Mouse (Mus musculus) liver, adult 2 months (tissue): Measurements from ENCODE around the gene Frem1. TPM values are rescaled to one million over a fixed set of nuclear protein-coding genes. Genes with fewer than 3 reads are reported as not detected.

ENCODE experiments used
- DNase-seq: peaks from one replicate; pipeline ENCODE4 v3.0.0-alpha.2; 2011; ENCODE audit warnings: low read depth, low spot score; ENCODE audit errors: extremely low read depth
- H3K27ac ChIP-seq: fragments of 200-500 bp; replicated peaks from 2 replicates; pipeline ENCODE4 v1.5.1; 2012; ENCODE audit warnings: low read depth, mild to moderate bottlenecking, control low read depth, inconsistent platforms, low read length; ENCODE audit not compliant: insufficient read depth
- H3K27me3 ChIP-seq: fragments of 200-500 bp; 2 replicates; pipeline ENCODE4 v1.6.1; 2012; ENCODE audit warnings: mild to moderate bottlenecking, moderate library complexity, low read length, inconsistent platforms; ENCODE audit not compliant: control insufficient read depth, insufficient read depth
- H3K36me3 ChIP-seq: fragments of 200-500 bp; 2 replicates; pipeline ENCODE4 v1.6.1; 2012; ENCODE audit warnings: low read length, inconsistent platforms; ENCODE audit not compliant: control insufficient read depth, insufficient read depth
- H3K4me1 ChIP-seq: fragments of 200-500 bp; 2 replicates; pipeline ENCODE4 v1.6.1; 2011; ENCODE audit warnings: low read length; ENCODE audit not compliant: control insufficient read depth, insufficient read depth
- H3K4me3 ChIP-seq: fragments of 200-500 bp; 2 replicates; pipeline ENCODE4 v1.5.1; 2011; ENCODE audit warnings: low read depth, mild to moderate bottlenecking, control low read depth, low read length, moderate library complexity; ENCODE audit not compliant: insufficient read depth
- H3K79me2 ChIP-seq: fragments of 200-500 bp; 2 replicates; pipeline ENCODE4 v1.6.1; 2012; ENCODE audit warnings: inconsistent platforms, mild to moderate bottlenecking, low read length, moderate library complexity; ENCODE audit not compliant: control insufficient read depth, insufficient read depth
- H3K9ac ChIP-seq: fragments of 200-500 bp; 2 replicates; pipeline ENCODE4 v1.6.1; 2012; ENCODE audit warnings: low read depth, mild to moderate bottlenecking, control low read depth, inconsistent platforms, low read length
- CTCF ChIP-seq: fragments of 200-500 bp; IDR thresholded peaks from 2 replicates; pipeline ENCODE4 v1.5.1; 2011; ENCODE audit warnings: low read depth, low read length, control low read depth
- POLR2A ChIP-seq: fragments of 200-500 bp; IDR thresholded peaks from 2 replicates; pipeline ENCODE4 v1.6.1; 2011; ENCODE audit warnings: low read length, control low read depth; ENCODE audit not compliant: insufficient read depth; ENCODE audit errors: extremely low read depth
- WGBS: fragments of 180-500 bp; shearing (Covaris S2); methylation state at CpG from one replicate; pipeline ENCODE4 v1.1.7; 2018; 5-methylcytosine and 5-hydroxymethylcytosine counted together
- polyA plus RNA-seq: library from polyadenylated mRNA; depleted of rRNA; stranded (reverse); fragments of >200 nt; gene quantifications from 2 replicates; pipeline ENCODE4 v1.2.3, GENCODE M21; 2012
- total RNA-seq: library from RNA; depleted of rRNA; stranded (reverse); fragments of >200 nt; gene quantifications from 2 replicates; pipeline ENCODE4 v1.2.3, GENCODE M21; 2014

Gene Frem1
- total and polyA plus RNA-seq, 2 experiments: 0.31 to 0.65 TPM

DNA sequence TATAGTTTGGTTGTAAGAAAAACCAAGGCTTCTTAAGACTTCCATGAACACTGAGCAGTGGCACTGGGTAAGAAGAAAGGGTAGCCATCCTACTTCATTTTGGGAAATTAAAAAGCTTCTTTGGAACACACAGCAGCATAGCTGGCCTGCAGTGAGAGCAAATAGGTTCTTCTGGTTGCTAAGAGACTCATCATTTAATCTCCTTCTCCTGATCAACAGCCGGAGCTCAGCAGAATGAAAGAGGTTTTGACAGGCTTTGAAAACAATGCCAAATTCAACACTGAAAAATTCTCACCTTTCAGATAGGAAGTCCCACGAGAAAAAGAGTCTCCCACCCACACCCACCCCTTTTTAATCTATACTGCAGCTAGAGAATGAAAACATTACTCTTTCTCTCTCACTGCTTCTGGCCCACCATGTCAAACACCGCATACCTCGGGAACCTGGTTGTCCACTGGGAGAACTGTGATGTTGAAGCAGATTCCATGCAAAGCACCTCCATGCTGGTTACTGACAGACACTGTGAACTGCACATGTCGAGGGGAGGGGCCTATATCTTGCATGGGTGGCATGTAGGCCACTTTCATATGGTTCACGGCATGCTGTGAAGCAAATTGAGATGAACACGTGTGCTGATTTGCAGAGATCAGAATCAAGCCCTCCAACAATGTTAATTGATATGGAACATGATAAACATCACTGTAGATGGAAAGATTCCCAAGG, 61.0 kb downstream of the Frem1 start:
- no peaks in the 10 kb centered on the region for H3K4me1 ChIP-seq
- TF ChIP-seq POLR2A: no peak
- TF ChIP-seq CTCF: no peak
- 63% methylated on average over 7 of the region's 7 CpGs for WGBS
- H3K9ac ChIP-seq: no peak overlapping the region
- H3K27ac ChIP-seq: no peak overlapping the region
- no peaks in the 10 kb centered on the region for H3K79me2 ChIP-seq
- H3K36me3 ChIP-seq: no peaks in the 10 kb centered on the region
- DNase-seq: no peak
- H3K27me3 ChIP-seq: no peaks in the 10 kb centered on the region
- no peak overlapping the region for H3K4me3 ChIP-seq

DNA sequence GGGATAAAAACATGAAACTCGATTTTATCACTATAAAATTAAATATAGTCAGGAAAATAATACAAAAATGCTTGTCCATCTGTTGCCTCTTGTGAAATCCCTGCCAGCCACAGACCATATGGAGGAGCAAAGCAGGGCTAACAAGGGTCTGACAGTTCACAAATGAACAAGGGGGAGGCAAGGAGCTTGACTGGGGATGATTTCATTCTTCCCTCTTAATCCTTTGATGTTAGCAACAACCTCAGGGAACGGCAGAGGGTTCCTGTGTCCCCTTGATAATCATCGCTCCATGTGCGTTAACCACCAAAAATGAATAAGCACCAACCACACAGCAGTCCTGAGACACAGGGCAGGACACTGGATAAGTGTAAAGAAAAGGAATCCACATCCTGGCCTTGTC, 79.8 kb downstream of the Frem1 start:
- Histone ChIP-seq H3K27ac (no peak overlapping the region), H3K9ac (no peak overlapping the region), H3K4me3 (no peak overlapping the region), H3K79me2 (no peaks in the 10 kb centered on the region), H3K36me3 (no peaks in the 10 kb centered on the region), H3K4me1 (no peaks in the 10 kb centered on the region), H3K27me3 (0 out of 2 replicates have a peak, but pooled peaks cover 2% of the 10 kb centered on the region)
- no peak for TF ChIP-seq CTCF
- TF ChIP-seq POLR2A: no peak
- no peak for DNase-seq
- WGBS: 86% methylated on average over 4 of the region's 4 CpGs

DNA sequence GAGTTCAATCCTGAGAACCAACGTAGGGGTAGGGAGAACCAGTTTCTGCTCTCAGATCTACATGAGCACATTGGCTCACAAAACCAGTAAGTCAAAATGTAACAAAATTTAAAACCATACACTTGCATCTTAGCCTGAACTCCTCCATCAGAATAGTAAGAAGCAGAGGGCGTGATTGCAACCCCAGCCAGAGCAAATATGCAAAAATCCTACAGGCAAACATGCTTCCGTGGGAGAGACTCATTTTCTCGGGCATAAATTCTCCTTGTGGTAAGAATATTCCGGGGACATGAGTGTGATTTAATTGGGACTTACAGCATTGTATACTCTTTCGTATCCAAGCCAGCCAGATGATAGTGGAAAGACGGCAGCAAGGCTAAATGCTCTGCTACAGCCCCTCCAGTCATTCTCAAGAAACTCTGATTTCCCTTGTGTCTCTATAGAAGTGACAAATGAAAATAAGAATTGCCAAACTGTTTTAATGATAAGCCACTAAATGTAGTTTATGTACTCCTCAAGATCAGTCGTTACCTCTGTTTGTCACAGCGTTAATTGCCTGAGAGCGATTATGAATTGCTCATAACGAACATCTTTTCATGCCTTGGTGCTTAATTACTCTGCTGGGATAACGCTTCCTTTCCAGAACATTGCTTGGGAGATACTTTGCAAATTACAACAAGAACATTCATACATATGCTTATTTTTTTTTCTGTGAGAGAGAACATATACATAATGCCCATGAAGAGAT, 81.1 kb downstream of the Frem1 start:
- 87% methylated on average over 12 of the region's 12 CpGs for WGBS

DNA sequence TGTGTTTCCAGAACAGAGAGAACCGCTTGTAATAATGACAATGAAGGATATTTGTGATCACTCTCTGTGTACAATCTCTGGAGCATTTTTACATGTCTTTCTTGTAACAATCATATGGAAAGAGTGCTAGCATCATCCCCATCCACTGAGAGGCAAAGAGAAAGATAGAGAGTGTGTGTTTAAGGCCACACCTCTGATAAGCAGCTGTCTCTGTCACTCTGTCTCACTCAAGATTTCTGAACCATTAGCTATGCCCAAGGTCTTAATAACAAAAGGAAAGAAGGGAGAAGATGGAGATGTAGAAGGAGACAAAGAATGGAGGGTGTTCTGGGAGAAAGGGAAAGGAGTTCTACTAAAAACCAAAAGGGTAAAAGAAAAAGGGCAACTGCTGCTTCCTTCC, 91.1 kb downstream of the Frem1 start:
- 83% methylated on average over 1 of the region's 1 CpGs for WGBS
- DNase-seq: no peak
- H3K4me1 ChIP-seq: no peaks in the 10 kb centered on the region
- H3K27ac ChIP-seq: no peak overlapping the region
- H3K27me3 ChIP-seq: no peaks in the 10 kb centered on the region
- TF ChIP-seq CTCF (no peak), POLR2A (no peak)
- no peak overlapping the region for H3K4me3 ChIP-seq
- H3K79me2 ChIP-seq: no peaks in the 10 kb centered on the region
- H3K9ac ChIP-seq: no peak overlapping the region
- H3K36me3 ChIP-seq: no peaks in the 10 kb centered on the region

More for the DNA sequence above, 81.1 kb downstream of the Frem1 start:
- Histone ChIP-seq H3K4me3 (no peak overlapping the region), H3K27ac (no peak overlapping the region), H3K36me3 (no peaks in the 10 kb centered on the region), H3K27me3 (0 out of 2 replicates have a peak, but pooled peaks cover 2% of the 10 kb centered on the region), H3K4me1 (no peaks in the 10 kb centered on the region), H3K79me2 (no peaks in the 10 kb centered on the region), H3K9ac (no peak overlapping the region)
- no peak for TF ChIP-seq POLR2A
- DNase-seq: no peak

DNA sequence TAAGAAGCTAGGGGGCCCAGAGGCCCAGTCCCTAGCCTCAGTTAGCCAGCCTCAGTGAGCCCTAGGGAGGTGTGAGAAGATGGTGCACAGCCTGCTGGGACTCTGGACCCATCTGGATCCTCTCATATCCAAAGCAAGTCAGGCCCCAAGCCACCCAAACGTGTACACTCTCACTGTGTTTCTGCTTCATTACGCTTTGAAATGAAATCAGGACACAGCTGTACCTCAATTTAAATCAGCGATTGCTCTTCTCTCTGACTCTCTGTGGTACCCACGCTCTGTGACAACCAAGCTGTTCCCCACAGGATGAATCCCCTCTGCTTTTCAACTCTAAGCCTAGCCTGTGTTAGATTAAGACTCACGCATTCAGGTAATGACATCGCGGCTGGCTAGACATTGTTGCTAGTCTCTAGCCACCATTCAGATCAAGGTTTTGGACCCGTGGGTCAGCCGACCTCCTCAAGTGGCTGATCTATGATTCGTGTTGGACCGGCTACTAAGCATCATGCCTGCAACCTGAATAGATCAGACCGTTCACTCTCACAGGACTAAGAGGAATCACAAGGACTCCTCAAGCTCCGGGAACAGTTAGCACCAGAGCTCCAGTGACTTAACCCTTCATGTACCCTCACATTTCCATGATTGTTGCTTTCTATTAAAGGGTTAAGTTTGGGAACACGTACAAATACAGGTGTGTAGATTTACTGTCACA, 94.2 kb downstream of the Frem1 start:
- DNase-seq: no peak
- Histone ChIP-seq H3K36me3 (no peaks in the 10 kb centered on the region), H3K4me3 (no peak overlapping the region), H3K27ac (no peak overlapping the region), H3K27me3 (no peaks in the 10 kb centered on the region), H3K9ac (no peak overlapping the region), H3K4me1 (no peaks in the 10 kb centered on the region), H3K79me2 (no peaks in the 10 kb centered on the region)
- 84% methylated on average over 14 of the region's 14 CpGs for WGBS
- no peak for TF ChIP-seq POLR2A
- no peak for TF ChIP-seq CTCF
